Mouse (Mus musculus): ENCODE results near the gene St6gal1.

The St6gal1 gene

DNA sequence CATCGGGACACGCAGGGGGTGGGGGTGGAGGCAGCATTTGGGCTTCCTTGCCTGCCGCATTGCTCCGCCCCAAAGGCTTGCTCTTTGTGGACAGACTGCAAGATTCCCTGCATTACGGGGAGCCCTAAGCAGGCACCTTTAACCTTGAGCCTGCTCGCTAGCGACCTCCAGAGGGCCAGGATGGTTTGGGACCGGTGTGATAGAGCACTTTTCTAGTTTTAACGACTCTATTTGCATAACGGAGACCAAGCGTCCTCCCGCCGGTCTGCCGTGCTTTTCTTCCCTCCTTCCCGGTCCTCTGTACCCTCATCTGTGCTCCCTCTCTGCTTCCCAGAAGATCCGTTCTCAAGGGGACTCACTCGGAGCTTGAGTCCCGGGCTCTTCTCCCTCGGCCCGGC lies at the start of gene St6gal1:
TSS of gene St6gal1 (plus strand) at position 70 of the 398 bp plus-strand sequence.
- ChIA-PET CTCF (interaction anchor here in 3 of 4 experiments (0.7 to 2.2 kb wide), 4 partner anchors 39 to 136 kb away, joined by 3 to 6 read pairs (median 3); no protein-coding TSS in a partner anchor), POLR2A (interaction anchor here in 3 of 4 experiments (1.2 to 2.4 kb wide), 5 partner anchors 10 to 136 kb away, joined by 3 to 6 read pairs (median 4); no protein-coding TSS in a partner anchor)

DNA sequence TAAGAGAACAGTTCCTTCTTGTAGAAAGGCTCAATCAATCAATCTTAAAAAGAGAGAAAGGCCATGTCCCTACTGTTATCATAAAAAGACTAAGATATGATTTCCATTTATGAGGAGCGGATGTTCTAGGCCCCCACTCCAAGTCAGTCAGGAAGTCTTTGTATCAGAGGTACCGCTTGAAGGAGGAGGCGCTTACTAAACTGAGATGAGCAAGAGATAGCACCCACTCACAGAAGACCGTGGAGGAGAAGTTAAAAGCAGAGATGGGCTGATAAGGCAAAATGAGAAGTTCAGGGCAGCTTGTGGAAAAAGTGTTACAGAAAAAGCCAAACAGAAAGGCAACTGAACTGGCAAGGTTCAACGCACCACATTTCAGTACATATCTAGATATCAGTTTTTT lies 49.7 kb upstream of the St6gal1 start:
- ChIA-PET CTCF (no interaction called here), POLR2A (no interaction called here)

DNA sequence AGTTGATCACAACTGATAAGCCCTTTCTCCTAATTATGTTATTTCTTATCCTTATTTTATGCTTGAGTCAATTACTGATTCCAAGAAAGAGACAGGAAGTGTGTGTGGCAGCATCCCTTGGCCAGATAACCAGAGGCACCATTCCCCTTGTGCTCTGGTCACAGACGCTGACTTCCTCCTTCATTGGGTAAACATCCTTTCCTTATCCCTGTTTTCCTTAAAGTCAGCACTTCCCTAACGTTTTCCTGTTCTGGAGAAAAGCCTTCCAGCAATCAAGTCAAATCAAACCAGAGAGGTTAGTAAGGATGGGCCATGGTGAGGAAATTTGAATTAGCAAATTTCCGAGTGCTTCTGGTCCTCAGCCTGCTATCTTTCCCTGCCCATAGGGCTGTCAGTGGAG lies 48.6 kb upstream of the St6gal1 start:
- CTCF ChIA-PET = no interaction called here
- POLR2A ChIA-PET = no interaction called here

DNA sequence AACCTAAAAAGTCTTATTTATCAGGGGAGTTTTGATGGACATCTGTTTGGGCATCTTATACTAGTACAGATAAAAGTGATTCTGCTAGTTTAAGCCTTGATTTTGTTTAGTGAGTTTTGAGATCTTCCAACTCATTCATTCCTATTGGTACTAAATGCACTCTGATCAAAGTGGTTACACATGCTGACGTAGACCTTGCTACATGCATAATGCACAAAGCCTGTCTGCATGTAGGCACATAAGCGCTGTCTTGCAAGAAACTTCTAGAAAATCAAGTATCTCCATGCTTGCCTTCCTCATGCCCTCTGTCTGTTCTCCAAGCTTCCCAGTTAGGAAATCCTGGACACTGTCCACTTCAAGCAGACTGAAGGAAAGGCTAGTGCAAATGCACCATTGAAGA lies 46.7 kb upstream of the St6gal1 start:
- CTCF ChIA-PET = interaction anchor here in 1 of 4 experiments (0.5 kb wide), 1 partner anchor 72 kb away, joined by 7 read pairs; no protein-coding TSS in a partner anchor
- POLR2A ChIA-PET = interaction anchor here in 1 of 4 experiments (0.7 kb wide), 1 partner anchor 605 kb away, joined by 3 read pairs; no protein-coding TSS in a partner anchor

DNA sequence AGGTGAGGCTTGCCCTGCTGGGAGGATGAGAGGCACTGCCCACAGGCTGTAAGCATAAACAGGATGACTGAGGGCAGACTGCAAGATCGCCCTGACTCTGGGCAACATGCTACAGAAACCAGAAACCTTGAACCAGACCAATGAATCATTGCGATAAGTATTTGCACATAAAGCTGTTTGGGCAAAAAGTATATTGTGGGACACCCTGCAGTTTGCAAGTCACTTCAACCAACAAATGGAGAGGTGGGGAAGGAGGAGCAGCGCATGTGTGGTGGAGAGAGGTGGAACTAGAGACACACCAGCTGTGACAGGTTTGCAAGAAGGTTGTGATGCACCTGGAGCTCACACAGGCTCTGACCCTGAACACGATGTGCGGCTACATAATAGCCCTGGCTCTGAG lies 45.7 kb upstream of the St6gal1 start:
- ChIA-PET CTCF (interaction anchor here in 2 of 4 experiments (0.6 to 1.7 kb wide), 3 partner anchors 13 to 371 kb away, joined by 3 to 4 read pairs (median 3); no protein-coding TSS in a partner anchor), POLR2A (interaction anchor here in 1 of 4 experiments (0.9 to 1.1 kb wide), 2 partner anchors 51 to 239 kb away, joined by 3 read pairs; partner anchors contain the start of gene Rfc4)

DNA sequence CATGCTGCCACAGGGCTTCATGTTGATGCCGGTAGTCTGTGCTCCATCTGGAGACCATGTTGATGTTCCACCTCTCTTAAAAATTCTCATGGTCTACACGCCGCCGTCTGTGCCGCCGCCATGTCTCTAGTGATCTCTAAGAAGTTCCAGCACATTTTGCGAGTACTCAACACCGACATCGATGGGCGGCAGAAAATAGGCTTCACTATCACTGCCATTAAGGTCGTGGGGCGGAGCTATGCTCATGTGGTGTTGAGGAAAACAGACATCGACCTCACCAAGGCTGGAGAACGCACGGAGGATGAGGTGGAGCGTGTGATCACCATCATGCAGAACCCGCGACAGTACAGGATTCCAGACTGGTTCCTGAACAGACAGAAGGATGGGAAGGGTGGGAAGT lies 45.1 kb upstream of the St6gal1 start:
- CTCF ChIA-PET = interaction anchor here in 3 of 4 experiments (0.5 to 1.7 kb wide), 4 partner anchors 13 to 372 kb away, joined by 3 to 4 read pairs (median 4); no protein-coding TSS in a partner anchor
- POLR2A ChIA-PET = interaction anchor here in 1 of 4 experiments (1.1 to 1.5 kb wide), 2 partner anchors 15 to 52 kb away, joined by 3 read pairs; partner anchors contain the start of gene Rfc4

DNA sequence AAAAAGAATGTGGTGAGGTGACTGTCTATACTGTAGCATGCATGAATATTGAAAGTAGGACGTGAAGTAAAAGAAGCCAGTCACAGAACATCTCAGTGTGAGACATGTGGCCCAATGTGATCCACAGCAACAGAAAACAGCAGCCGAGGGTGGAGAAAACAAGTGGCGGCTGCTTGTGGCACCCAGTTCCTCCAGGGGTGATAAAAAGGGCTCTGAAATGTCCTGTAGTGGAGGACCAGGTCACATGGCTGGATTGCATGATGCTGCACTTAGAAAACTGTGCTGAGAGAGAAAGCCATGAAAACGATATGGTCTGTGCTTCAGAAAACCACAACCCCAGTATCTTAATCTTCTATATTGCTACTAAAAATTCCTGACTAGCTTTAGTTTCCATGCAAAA lies 43.5 kb upstream of the St6gal1 start:
- ChIA-PET POLR2A (interaction anchor here in 1 of 4 experiments (0.6 kb wide), 1 partner anchor 75 kb away, joined by 3 read pairs; no protein-coding TSS in a partner anchor), CTCF (interaction anchor here in 1 of 4 experiments (0.6 kb wide), 1 partner anchor 9 kb away, joined by 4 read pairs; no protein-coding TSS in a partner anchor)

DNA sequence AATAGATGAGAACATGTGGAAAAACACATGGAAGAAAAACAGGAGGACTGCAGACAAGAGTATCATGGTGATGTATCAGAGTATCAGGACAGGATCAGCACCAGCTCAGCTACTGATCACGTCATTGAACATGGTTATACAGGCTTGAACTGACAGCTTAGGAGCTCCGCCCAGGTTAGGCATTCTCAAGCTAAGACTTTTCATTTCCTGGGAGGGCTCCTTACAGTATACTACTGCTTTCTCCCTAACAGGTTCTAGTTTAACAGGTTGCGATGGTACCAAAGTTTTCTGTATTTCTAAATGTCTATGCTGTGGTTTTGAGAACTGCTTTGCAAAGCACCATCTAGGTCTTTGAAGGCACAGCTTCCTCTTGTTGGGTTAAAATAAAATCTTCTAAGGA lies 43.1 kb upstream of the St6gal1 start:
- ChIA-PET POLR2A (interaction anchor here in 1 of 4 experiments (0.6 kb wide), 1 partner anchor 75 kb away, joined by 3 read pairs; no protein-coding TSS in a partner anchor), CTCF (interaction anchor here in 1 of 4 experiments (0.6 kb wide), 1 partner anchor 9 kb away, joined by 4 read pairs; no protein-coding TSS in a partner anchor)

DNA sequence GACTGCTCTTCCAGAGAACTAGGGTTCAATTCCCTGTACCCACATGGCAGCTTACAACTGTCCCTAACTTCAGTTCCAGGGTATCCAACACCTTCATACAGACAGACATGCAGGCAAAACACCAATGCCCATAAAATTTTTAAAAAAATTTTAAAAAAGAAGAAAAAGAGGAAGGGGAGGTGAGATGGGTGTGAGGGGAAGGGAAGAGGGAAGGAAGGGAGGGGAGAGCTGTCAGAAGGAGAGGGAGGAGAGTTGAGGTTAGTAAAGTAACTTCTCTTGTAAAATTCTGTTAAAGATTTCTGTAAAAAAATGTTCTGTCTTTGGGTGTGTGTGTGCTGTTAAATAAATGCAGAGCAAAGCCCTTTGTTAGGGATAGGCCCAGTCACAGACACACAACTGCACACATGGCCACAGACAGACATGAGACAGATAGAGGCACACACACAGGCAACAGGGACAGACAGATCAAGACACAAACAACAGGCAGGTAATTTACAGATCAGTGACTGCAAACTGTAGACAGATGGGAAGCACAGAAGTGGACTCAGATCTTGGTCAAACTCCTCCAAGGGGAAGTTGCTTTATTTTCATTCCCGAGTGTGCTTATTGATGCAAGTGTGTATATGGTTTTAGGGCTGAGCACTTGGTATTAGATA lies 42.5 kb upstream of the St6gal1 start:
- CTCF ChIA-PET = interaction anchor here in 1 of 4 experiments (0.6 kb wide), 2 partner anchors 10 to 632 kb away, joined by 4 to 6 read pairs; no protein-coding TSS in a partner anchor
- POLR2A ChIA-PET = interaction anchor here in 1 of 4 experiments (0.6 kb wide), 1 partner anchor 74 kb away, joined by 3 read pairs; no protein-coding TSS in a partner anchor

DNA sequence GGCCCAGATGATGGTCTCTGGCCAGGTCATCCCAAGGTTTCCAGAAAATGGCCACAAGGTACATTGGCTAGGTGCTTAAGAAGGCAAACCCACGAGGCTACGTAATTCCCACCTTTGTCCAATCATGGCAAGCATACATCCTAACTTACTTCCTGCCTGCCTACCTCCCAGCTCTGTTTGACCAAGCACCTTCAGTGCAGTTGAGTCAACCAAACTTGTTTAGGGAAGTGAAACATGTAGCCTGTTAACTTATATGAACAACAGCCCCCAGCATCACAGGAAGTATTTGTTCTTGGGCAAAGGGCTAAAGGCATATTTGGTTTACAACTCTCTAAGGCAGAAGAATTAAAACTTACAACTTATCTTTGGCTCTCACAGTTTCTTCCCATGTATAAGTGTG lies 38.7 kb upstream of the St6gal1 start:
- ChIA-PET POLR2A (interaction anchor here in 1 of 4 experiments (0.6 kb wide), 2 partner anchors 24 to 53 kb away, joined by 3 read pairs; no protein-coding TSS in a partner anchor), CTCF (interaction anchor here in 2 of 4 experiments (0.8 to 1.2 kb wide), 2 partner anchors 21 to 39 kb away, joined by 3 read pairs; partner anchors contain the start of gene St6gal1 (in 1 of the 2))

DNA sequence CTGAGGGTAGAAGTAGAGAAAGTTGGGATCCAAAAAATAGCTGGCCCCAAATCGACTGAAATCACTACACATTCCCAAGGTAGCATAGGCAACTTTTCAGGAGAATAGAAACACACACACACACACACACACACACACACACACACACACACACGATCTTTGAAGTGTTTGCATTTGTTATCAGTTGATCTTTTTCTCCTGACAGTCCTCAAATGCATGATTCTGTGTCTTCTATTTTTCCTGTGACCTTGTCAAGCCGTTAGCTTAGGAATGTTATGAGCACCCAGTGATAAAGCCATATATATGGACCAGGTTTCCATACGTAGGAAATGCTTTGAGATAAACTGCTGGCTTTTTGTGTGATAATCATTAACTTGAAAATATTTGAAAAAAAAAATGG lies 38.1 kb upstream of the St6gal1 start:
- ChIA-PET CTCF (interaction anchor here in 1 of 4 experiments (1.2 kb wide), 1 partner anchor 38 kb away, joined by 3 read pairs; the partner anchor contains the start of gene St6gal1), POLR2A (interaction anchor here in 1 of 4 experiments (0.6 kb wide), 2 partner anchors 23 to 54 kb away, joined by 3 read pairs; no protein-coding TSS in a partner anchor)

DNA sequence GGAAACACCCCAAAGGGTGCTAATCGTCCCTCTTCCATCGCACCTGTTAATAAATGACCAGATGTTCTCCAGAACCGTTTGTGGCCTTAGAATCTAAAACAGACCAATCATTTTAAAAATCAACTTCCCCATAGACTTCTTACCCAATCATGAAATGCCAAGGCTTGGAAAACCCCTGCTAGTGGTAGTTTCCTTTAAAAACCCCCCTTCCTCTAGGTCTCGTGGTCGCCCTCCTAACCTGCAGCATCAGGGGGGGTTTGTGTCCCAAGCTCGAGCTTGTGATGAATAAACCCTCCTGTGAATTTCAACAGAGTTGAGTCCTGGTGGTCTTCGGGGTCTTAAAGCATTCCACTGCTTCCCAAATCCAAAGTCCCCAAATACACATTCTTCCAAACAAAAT lies 36.6 kb upstream of the St6gal1 start:
- POLR2A ChIA-PET = no interaction called here
- CTCF ChIA-PET = no interaction called here

DNA sequence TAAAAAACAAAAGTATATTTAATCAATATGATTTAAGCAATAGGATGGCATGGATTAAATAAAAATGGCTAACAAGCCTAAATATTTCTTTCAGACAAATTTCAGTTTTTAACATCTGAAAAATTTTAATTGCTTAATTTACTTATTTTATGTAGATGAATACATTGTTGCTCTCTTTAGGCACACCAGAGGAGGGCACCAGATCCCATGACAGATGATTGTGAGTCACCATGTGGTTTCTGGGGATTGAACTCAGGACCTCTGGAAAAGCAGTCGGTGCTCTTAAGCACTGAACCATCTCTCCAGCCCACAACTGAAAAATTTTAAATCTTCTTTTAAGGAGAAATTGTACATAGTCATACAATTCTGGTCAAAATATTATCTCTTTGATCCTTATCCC lies 34.9 kb upstream of the St6gal1 start:
- ChIA-PET CTCF (no interaction called here), POLR2A (no interaction called here)

DNA sequence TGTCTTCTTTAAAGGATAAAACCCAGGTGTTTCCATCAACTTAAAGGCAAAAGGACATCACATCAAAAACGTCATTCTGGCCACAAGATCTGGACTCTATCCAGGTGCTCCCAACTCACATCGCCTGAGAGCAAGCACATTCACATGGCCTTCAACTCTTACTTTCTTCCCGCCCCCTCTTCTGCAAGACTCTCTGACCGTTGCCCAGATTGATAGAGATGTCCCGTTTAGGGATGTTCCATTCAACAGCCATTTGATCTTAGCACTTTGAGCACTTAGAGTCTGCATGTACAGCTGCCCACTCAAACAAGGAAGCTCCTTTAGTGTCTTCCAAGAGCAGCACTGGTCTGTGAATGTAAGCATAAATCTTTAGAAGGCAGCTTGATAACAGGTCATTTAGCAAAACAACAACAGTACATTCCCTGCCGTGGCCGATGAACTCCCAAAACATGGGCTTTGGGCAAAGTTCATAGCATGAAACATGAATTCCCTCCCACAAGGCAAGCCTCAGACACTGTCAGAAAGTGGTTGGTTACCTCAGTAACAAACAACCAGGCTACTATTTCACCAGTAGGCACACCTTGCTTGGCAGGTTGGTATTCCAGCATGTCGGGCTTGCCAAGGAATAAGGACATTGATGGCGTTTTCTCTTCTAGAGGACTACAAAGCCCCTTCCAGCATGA lies 32.8 kb upstream of the St6gal1 start:
- POLR2A ChIA-PET = no interaction called here
- CTCF ChIA-PET = no interaction called here

DNA sequence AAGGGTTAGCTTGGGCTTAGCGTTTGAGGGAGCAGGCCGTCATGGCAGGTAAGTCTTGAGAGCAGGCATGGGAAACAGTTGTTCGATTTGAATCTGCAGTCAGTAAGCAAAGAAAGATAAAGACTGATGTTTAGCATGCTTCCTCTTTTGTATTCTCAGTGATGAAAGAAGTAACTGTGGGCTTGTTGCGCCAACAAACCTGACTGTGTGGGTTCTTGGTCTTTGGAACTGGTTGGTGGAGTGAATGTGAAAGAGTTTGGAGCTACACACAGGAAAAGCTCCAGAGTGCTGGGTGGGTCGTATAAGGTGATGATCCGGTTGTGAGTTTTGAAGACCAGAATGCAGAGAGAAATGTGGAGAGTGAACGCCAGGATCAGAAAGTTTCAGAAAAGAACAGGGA lies 28.9 kb upstream of the St6gal1 start:
- POLR2A ChIA-PET = no interaction called here

DNA sequence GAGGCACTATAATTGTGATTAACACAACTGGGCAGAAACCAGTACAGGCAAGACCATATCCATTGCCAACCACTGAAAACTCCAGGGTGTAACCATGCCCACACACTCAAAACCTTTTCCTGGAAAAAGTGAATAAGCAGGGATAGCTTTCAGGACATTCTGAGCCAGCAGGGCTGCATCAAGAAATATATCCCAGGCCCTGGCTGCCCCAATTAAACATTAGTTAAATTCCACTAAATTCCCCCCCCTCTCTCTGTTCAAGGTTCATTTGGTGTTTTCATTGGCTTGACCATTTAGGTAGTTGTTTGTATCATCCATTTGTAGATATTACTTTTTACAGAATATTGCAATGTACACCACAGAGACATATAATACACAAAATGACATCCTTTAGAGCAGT lies 28.2 kb upstream of the St6gal1 start:
- POLR2A ChIA-PET = no interaction called here
- CTCF ChIA-PET = no interaction called here

More for the DNA sequence above, 28.9 kb upstream of the St6gal1 start:
- CTCF ChIA-PET = interaction anchor here in 1 of 4 experiments (0.7 kb wide), 1 partner anchor 55 kb away, joined by 3 read pairs; no protein-coding TSS in a partner anchor

DNA sequence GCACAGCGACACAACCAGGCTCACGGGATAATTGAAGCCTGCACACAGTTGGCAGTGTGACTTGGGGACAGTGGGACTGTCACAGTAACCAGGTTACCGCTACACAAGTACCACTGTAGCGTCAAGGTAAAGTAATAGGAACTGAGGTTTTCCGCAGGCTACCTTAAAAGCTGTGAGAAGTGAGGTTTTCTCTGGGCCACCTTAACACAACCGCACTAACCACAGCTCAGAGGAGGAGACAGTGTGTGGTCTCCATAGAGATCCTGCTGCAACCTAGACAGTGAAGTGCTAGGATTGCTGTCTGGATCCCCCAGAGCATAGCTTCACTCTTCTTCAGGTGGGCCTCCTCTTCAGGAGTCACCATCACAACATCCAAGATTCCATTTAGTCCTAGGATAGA lies 27.7 kb upstream of the St6gal1 start:
- ChIA-PET POLR2A (no interaction called here), CTCF (no interaction called here)

DNA sequence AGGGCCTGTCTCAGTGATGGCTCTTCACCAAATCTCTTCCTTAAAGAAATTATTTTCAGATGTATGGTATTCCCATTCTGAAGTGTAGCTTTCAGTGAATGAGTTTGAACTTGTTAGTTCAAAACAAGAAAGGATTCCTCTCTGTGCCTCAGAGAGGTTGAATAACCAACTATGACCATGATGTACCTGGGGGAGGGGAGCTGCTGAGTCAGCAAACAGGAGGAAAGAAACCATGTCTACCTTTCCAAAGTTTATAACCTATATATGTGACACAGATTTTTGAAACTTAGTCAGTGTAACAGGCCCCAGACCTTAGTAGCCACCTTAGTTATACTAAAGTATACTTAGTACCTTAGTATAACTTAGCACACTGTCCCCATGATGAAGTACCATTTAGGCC lies 23.0 kb upstream of the St6gal1 start:
- CTCF ChIA-PET = no interaction called here

DNA sequence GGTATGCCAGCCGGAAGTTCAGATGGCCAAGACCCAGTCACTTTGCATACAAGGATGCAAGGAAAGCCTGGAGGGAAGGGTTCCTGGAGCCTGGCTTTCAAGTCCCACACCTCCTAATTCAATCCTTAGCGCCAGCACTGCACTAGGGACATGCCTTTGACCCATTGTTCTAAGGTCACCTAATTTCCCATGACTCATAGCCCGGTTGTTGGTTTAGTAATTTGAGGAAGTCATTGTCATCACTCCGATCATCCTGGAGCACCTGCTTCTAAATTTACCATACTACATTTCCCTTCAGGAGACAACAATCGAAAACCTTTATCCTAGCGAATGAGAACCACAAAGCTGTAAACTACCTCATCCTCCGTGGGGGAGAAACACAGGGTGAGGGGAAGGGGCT lies 10.2 kb upstream of the St6gal1 start:
- ChIA-PET CTCF (no interaction called here), POLR2A (interaction anchor here in 1 of 4 experiments (1.3 kb wide), 1 partner anchor 19 kb away, joined by 4 read pairs; no protein-coding TSS in a partner anchor)

More for the DNA sequence above, 23.0 kb upstream of the St6gal1 start:
- POLR2A ChIA-PET = no interaction called here

All from embryonic stem cell, embryonic (primary cell).